Mouse (Mus musculus) midbrain, postnatal 0 days (tissue): Measurements from ENCODE around the gene Scamp4. TPM values are rescaled to one million over a fixed set of nuclear protein-coding genes. Genes with fewer than 3 reads are reported as not detected.
"Not testable (repeated sequence)": the region's sequence is repeated elsewhere in the genome, so short reads cannot be mapped to it uniquely, and the experiment has no call there.

ENCODE experiments used
- ATAC-seq: fragments of 200-750 bp; cut with Nextera tagmentation; 2 replicates; pipeline ENCODE4 v1.8.0; 2017; ENCODE audit warnings: moderate number of reproducible peaks, mild to moderate bottlenecking, moderate TSS enrichment, moderate library complexity; ENCODE audit not compliant: low FRiP score
- DNase-seq: peaks from one replicate; pipeline ENCODE4 v3.0.0-alpha.2; 2015; ENCODE audit warnings: low spot score
- H3K27ac ChIP-seq: fragments of 300-500 bp; sonication (generic); 2 replicates; pipeline ENCODE4 v1.5.1; 2014; ENCODE audit warnings: low read depth, mild to moderate bottlenecking, low read length, mixed read lengths
- H3K27me3 ChIP-seq: fragments of 300-500 bp; sonication (generic); 2 replicates; pipeline ENCODE4 v1.6.1; 2014; ENCODE audit warnings: low read length, control low read depth, mixed read lengths; ENCODE audit not compliant: insufficient read depth
- H3K36me3 ChIP-seq: fragments of 300-500 bp; sonication (generic); 2 replicates; pipeline ENCODE4 v1.6.1; 2014; ENCODE audit warnings: low read length, control low read depth, mixed read lengths; ENCODE audit not compliant: insufficient read depth
- H3K4me1 ChIP-seq: fragments of 300-500 bp; sonication (generic); 2 replicates; pipeline ENCODE4 v1.6.1; 2014; ENCODE audit warnings: mild to moderate bottlenecking, control low read depth, antibody characterized with exemption, low read length, mixed read lengths; ENCODE audit not compliant: insufficient read depth
- H3K4me2 ChIP-seq: fragments of 300-500 bp; sonication (generic); 2 replicates; pipeline ENCODE4 v1.6.1; 2014; ENCODE audit warnings: low read depth, mild to moderate bottlenecking, low read length, mixed read lengths; ENCODE audit not compliant: poor library complexity, severe bottlenecking
- H3K4me3 ChIP-seq: fragments of 300-500 bp; sonication (generic); 2 replicates; pipeline ENCODE4 v1.5.1; 2014; ENCODE audit warnings: low read depth, mild to moderate bottlenecking, low read length, moderate library complexity
- H3K9ac ChIP-seq: fragments of 300-500 bp; sonication (generic); replicated peaks from 2 replicates; pipeline ENCODE4 v1.6.1; 2014; ENCODE audit warnings: mild to moderate bottlenecking, low read length, moderate library complexity, mixed read lengths; ENCODE audit not compliant: poor library complexity, severe bottlenecking
- H3K9me3 ChIP-seq: fragments of 300-500 bp; sonication (generic); 2 replicates; pipeline ENCODE4 v1.6.1; 2016; ENCODE audit warnings: low read length, control low read depth
- CTCF ChIP-seq: IDR thresholded peaks from 2 replicates; pipeline ENCODE4 v1.5.1; 2016; ENCODE audit warnings: antibody characterized with exemption, mild to moderate bottlenecking
- WGBS: fragments of 180-500 bp; shearing (Covaris S2); extraction: QIAGEN DNeasy Blood & Tissue Kit; methylation state at CpG from one replicate; pipeline ENCODE4 v1.1.7; 2014; 5-methylcytosine and 5-hydroxymethylcytosine counted together
- polyA plus RNA-seq: library from polyadenylated mRNA; unstranded; fragments of >200 nt; fragmentation: Nextera tagmentation; extraction: Ambion mirVana; gene quantifications from 2 replicates; pipeline ENCODE4 v1.2.1, GENCODE M21; 2015
- total RNA-seq: library from RNA; depleted of rRNA; stranded (reverse); fragments of >200 nt; gene quantifications from 2 replicates; pipeline ENCODE4 v1.2.3, GENCODE M21; 2014

Gene Scamp4
- total and polyA plus RNA-seq, 2 experiments from 2014 or later = 32.4 to 73.1 TPM

DNA sequence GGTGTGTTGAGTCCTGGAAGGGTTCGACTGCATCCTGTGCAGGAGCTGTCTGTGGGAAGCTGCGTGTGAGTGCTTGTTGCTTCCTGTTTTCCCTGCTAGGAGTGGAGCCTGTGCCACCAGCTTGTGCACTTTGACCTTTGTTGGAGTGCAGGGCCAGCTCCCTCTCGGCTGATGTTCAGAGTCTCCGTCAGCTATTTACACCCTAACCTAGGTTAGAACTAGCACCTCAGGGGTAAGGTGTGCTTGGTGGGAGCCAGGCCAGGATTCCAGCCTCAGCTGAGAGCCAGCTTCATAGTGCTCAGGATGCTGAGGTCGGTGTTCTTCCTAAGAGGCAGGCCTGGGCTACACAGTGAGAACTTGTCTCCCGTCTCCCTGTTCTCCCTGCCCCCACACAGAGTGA lies 32.7 kb downstream of the Scamp4 start:
- Histone ChIP-seq H3K4me1 (no peaks in the 10 kb centered on the region), H3K9ac (no peak overlapping the region), H3K4me3 (no peak overlapping the region), H3K27me3 (no peaks in the 10 kb centered on the region), H3K4me2 (no peak overlapping the region), H3K36me3 (peaks cover 63% of the 10 kb centered on the region), H3K27ac (no peak overlapping the region), H3K9me3 (no peaks in the 10 kb centered on the region)
- DNase-seq = no peak
- no peak for ATAC-seq
- 89% methylated on average over 6 of the region's 6 CpGs for WGBS
- no peak for TF ChIP-seq CTCF

DNA sequence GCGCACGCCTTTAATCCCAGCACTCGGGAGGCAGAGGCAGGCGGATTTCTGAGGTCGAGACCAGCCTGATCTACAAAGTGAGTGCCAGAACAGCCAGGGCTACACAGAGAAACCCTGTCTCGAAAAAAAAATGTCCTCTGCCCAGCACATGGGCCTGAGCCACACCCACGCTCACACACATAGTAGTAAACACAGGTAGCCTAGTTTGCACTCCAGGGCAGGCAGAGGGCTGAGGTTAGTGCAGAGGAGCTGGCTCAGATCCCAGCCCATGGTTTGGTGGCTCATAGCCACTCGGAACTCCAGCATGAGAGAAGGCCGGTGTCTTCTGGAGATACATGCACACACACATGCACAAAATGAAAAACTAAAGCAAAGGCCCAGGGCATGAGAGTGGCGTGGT lies 44.3 kb downstream of the Scamp4 start:
- no peaks in the 10 kb centered on the region for H3K27me3 ChIP-seq
- peaks cover 53% of the 10 kb centered on the region for H3K36me3 ChIP-seq
- no peak overlapping the region for H3K4me2 ChIP-seq
- H3K4me3 ChIP-seq = no peak overlapping the region
- DNase-seq (no peak), ATAC-seq (no peak)
- H3K4me1 ChIP-seq = no peaks in the 10 kb centered on the region
- H3K27ac ChIP-seq = no peak overlapping the region
- 95% methylated on average over 10 of the region's 10 CpGs for WGBS
- H3K9me3 ChIP-seq = no peaks in the 10 kb centered on the region
- no peak overlapping the region for H3K9ac ChIP-seq
- TF ChIP-seq CTCF = no peak

DNA sequence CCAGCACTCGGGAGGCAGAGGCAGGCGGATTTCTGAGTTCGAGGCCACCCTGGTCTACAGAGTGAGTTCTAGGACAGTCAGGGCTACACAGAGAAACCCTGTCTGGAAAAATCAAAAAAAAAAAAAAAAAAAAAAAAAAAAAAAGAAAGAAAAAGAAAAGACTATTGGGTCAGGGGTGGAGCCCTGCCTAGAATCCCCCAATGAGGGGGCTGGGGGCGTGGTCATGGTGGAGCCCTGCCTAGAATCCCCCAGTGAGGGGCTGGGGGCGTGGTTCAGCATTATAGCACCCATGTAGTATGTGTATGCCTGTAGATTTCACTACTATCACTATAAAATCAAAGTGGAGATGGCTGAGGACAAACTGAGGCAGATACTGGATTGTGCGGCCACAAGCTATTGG lies 47.2 kb downstream of the Scamp4 start:
- H3K4me3 ChIP-seq, H3K4me1 ChIP-seq, DNase-seq, ATAC-seq, H3K4me2 ChIP-seq, H3K9ac ChIP-seq, H3K9me3 ChIP-seq, H3K27ac ChIP-seq, H3K27me3 ChIP-seq: not testable (repeated sequence)
- H3K36me3 ChIP-seq = peaks cover 28% of the 10 kb centered on the region
- 95% methylated on average over 6 of the region's 6 CpGs for WGBS

DNA sequence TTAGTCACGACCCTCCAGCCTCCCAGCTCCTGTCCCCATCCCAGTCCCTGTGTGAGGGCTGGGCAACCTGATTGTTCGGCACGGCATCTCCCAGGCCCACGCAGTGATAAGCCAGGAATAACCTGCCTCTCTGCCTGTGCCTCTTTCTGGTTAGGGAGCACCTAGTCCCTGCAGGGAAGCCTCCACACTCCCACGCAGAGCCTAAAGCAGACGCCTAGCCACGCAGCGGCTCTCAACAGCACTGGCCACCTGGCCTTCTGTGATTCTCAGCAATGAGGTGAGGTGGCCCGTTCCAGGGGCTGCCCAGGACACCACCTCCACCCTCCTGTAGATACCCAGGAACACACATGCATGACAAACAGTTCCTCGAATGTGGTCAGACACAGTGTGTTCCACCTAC lies 47.7 kb downstream of the Scamp4 start:
- Histone ChIP-seq H3K9ac (no peak overlapping the region), H3K4me2 (no peak overlapping the region), H3K9me3 (no peaks in the 10 kb centered on the region), H3K27ac (no peak overlapping the region), H3K36me3 (peaks cover 23% of the 10 kb centered on the region), H3K4me3 (no peak overlapping the region), H3K4me1 (peaks cover 12% of the 10 kb centered on the region), H3K27me3 (no peaks in the 10 kb centered on the region)
- ATAC-seq = no peak
- WGBS = 94% methylated on average over 10 of the region's 10 CpGs
- DNase-seq = no peak
- TF ChIP-seq CTCF = no peak

DNA sequence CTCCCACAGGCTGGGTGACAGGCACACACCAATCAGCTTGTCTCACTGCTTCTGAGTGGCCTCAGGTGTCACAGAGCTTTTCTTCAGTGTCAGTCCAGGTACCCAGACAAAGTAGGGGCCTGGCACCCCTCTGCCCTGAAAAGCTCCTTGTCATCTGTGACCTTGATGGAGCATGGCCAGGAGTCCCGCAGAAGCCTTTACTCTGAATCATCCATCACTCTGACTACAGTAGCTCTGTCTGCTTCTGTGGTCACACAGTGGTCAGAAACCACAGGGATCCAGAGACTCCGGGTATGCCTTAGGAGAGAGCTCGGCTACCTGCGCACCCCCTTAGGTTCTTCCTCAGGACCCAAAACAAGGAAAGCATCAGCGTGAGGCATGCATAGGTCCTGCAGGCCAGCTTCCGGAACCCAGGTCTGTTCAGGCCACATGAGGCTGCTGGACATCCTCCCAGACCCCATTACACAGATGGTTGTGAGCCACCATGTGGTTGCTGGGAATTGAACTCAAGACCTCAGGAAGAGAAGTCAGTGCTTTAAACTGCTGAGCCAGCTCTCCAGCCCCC lies 50.6 kb downstream of the Scamp4 start:
- Histone ChIP-seq H3K4me2 (no peak overlapping the region), H3K9ac (no peak overlapping the region), H3K4me3 (no peak overlapping the region), H3K27ac (no peak overlapping the region; the same call in 1 of the 2 replicates), H3K27me3 (no peaks in the 10 kb centered on the region), H3K36me3 (peaks cover under 1% of the 10 kb centered on the region; the same call in 1 of the 2 replicates), H3K4me1 (peaks cover 14% of the 10 kb centered on the region), H3K9me3 (no peaks in the 10 kb centered on the region)
- no peak for TF ChIP-seq CTCF
- WGBS = 96% methylated on average over 6 of the region's 6 CpGs
- ATAC-seq (no peak), DNase-seq (no peak)

DNA sequence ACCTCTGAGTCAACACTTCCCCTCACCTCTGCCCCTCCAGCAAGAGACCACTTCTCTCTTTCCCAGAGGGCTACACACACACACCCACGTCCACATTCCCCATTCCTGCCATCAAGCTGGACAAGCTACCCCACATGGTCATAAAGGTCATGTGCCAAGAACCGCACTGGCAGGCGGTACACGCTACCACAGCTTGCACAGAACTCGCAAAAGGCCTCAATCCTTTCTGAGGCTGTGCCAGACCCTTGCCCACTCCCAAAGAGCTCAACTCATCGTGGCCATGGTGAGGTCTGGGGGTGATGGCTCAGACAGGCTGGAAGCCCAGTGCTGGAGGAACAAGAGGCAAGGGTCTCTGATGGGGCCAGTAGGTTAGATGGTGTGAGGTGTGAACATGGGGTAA lies 52.2 kb downstream of the Scamp4 start:
- Histone ChIP-seq H3K27ac (no peak overlapping the region), H3K4me2 (peak overlapping the region; percentile 93), H3K36me3 (no peaks in the 10 kb centered on the region), H3K27me3 (no peaks in the 10 kb centered on the region), H3K4me3 (peak overlapping the region; percentile 82; the same call in 1 of the 2 replicates), H3K9ac (no peak overlapping the region), H3K9me3 (no peaks in the 10 kb centered on the region), H3K4me1 (peaks cover 14% of the 10 kb centered on the region)
- DNase-seq = no peak
- no peak for TF ChIP-seq CTCF
- WGBS = 80% methylated on average over 6 of the region's 6 CpGs
- ATAC-seq = no peak
